Mouse (Mus musculus) hindbrain, postnatal 0 days (tissue): ENCODE measurements around the gene Tigd3. TPM values are rescaled to one million over a fixed set of nuclear protein-coding genes. Genes with fewer than 3 reads are reported as not detected.

ENCODE experiments used
- ATAC-seq: fragments of 200-750 bp; cut with Nextera tagmentation; 2 replicates; pipeline ENCODE4 v1.8.0; 2017; ENCODE audit warnings: mild to moderate bottlenecking, moderate TSS enrichment, moderate library complexity
- DNase-seq: peaks from one replicate; pipeline ENCODE4 v3.0.0-alpha.2; 2015; ENCODE audit warnings: low spot score
- H3K27ac ChIP-seq: fragments of 300-500 bp; sonication (generic); 2 replicates; pipeline ENCODE4 v1.5.1; 2014; ENCODE audit warnings: mild to moderate bottlenecking
- H3K27me3 ChIP-seq: fragments of 300-500 bp; sonication (generic); 2 replicates; pipeline ENCODE4 v1.6.1; 2014; ENCODE audit warnings: low read length, mixed read lengths; ENCODE audit not compliant: insufficient read depth
- H3K36me3 ChIP-seq: fragments of 300-500 bp; sonication (generic); 2 replicates; pipeline ENCODE4 v1.6.1; 2014; ENCODE audit warnings: low read length, mixed read lengths; ENCODE audit not compliant: insufficient read depth
- H3K4me1 ChIP-seq: fragments of 300-500 bp; sonication (generic); 2 replicates; pipeline ENCODE4 v1.6.1; 2014; ENCODE audit warnings: antibody characterized with exemption, low read length, mixed read lengths; ENCODE audit not compliant: insufficient read depth
- H3K4me2 ChIP-seq: fragments of 300-500 bp; sonication (generic); 2 replicates; pipeline ENCODE4 v1.6.1; 2014; ENCODE audit warnings: low read depth, mild to moderate bottlenecking, low read length, moderate library complexity, mixed read lengths
- H3K4me3 ChIP-seq: fragments of 300-500 bp; sonication (generic); 2 replicates; pipeline ENCODE4 v1.5.1; 2014; ENCODE audit warnings: low read length
- H3K9ac ChIP-seq: fragments of 300-500 bp; sonication (generic); replicated peaks from 2 replicates; pipeline ENCODE4 v1.6.1; 2014; ENCODE audit warnings: mild to moderate bottlenecking, low read length, moderate library complexity, mixed read lengths
- H3K9me3 ChIP-seq: fragments of 300-500 bp; sonication (generic); 2 replicates; pipeline ENCODE4 v1.6.1; 2016; ENCODE audit warnings: low read length, mixed read lengths
- CTCF ChIP-seq: IDR thresholded peaks from 2 replicates; pipeline ENCODE4 v1.5.1; 2016; ENCODE audit warnings: antibody characterized with exemption, control low read depth, low read depth
- WGBS: fragments of 180-500 bp; shearing (Covaris S2); extraction: QIAGEN DNeasy Blood & Tissue Kit; methylation state at CpG from one replicate; pipeline ENCODE4 v1.1.7; 2014; 5-methylcytosine and 5-hydroxymethylcytosine counted together
- polyA plus RNA-seq: library from polyadenylated mRNA; unstranded; fragments of >200 nt; fragmentation: Nextera tagmentation; extraction: Ambion mirVana; gene quantifications from 2 replicates; pipeline ENCODE4 v1.2.1, GENCODE M21; 2015
- total RNA-seq: library from RNA; depleted of rRNA; stranded (reverse); fragments of >200 nt; gene quantifications from 2 replicates; pipeline ENCODE4 v1.2.3, GENCODE M21; 2014

Tigd3 gene
- total and polyA plus RNA-seq, 2 experiments from 2014 or later = 7.1 to 7.5 TPM

DNA sequence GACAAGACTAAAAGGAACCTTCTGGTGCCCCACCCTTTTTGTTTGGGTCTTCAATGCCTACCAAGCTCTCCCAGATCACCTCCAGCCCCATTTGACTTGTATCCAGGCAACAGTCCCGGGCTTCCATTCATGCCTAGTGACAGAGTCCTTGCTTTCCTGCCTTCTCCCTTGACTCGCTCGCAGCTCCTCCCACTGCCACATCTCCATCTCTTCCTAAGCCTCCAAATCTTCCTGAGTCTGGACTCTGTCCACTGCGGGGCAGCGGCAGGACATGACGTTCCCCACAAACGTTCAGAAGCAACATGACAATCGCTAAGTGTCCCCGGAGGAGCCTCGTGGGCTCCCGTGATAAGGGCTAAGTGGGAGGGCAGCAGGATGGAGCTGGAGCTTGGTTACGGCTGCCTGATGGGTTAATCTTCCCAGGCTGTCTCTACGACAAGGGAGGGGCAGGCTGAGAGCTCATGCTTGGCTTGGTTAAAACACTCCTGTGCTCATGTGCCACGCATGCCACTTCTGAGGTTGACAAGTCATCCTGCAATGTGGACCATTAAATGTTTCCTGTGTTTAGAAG, 44.0 kb upstream of the Tigd3 start:
- 15% methylated on average over 14 of the region's 14 CpGs for WGBS
- ATAC-seq = peak; percentile 50
- H3K9ac ChIP-seq = no peak overlapping the region

GRCm38 (mm10) chr19:5937095-5937835, 43.3 kb upstream of the Tigd3 start:
- ATAC-seq (no peak), DNase-seq (no peak)
- no peaks in the 10 kb centered on the region for H3K27me3 ChIP-seq
- no peak for TF ChIP-seq CTCF
- H3K4me1 ChIP-seq = peaks cover 9% of the 10 kb centered on the region
- no peaks in the 10 kb centered on the region for H3K36me3 ChIP-seq
- no peak overlapping the region for H3K9ac ChIP-seq
- no peak overlapping the region for H3K4me3 ChIP-seq
- no peaks in the 10 kb centered on the region for H3K9me3 ChIP-seq
- H3K4me2 ChIP-seq = peak overlapping the region; percentile 42
- H3K27ac ChIP-seq = peak overlapping the region; percentile 34; the same call in 1 of the 2 replicates
- 36% methylated on average over 21 of the region's 21 CpGs for WGBS

More for the DNA sequence above, 44.0 kb upstream of the Tigd3 start:
- Histone ChIP-seq H3K4me3 (no peak overlapping the region), H3K27ac (peak overlapping the region; percentile 34; the same call in 1 of the 2 replicates), H3K36me3 (no peaks in the 10 kb centered on the region), H3K4me1 (peaks cover 9% of the 10 kb centered on the region), H3K9me3 (no peaks in the 10 kb centered on the region), H3K4me2 (peak overlapping the region; percentile 42), H3K27me3 (no peaks in the 10 kb centered on the region)
- peak; percentile 46 for DNase-seq
- TF ChIP-seq CTCF = no peak

DNA sequence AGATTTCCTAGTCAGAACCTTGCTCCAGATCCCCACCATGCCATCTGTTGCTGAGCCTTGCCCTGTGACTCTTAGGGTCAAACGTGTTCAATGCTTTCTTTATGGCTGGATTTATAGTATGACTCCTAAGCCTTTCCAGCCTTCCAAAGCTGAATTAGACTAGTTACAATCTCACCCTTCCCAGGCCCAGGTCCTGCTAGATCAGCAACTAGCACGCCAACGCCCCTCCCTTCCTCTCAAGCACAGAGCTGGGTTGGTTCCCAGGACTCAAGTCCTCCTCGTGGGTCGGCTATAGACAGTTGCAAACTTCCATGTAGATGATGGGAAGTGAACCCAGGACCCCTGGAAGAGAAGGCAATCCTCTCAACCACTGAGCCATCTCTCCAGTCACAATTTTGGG, 41.7 kb upstream of the Tigd3 start:
- ATAC-seq = no peak
- no peak for TF ChIP-seq CTCF
- WGBS = 75% methylated on average over 5 of the region's 5 CpGs
- H3K27me3 ChIP-seq = no peaks in the 10 kb centered on the region
- H3K4me3 ChIP-seq = no peak overlapping the region
- no peak overlapping the region for H3K27ac ChIP-seq
- no peak for DNase-seq
- no peak overlapping the region for H3K9ac ChIP-seq
- no peaks in the 10 kb centered on the region for H3K36me3 ChIP-seq
- no peak overlapping the region for H3K4me2 ChIP-seq
- no peaks in the 10 kb centered on the region for H3K9me3 ChIP-seq
- H3K4me1 ChIP-seq = peaks cover 9% of the 10 kb centered on the region

DNA sequence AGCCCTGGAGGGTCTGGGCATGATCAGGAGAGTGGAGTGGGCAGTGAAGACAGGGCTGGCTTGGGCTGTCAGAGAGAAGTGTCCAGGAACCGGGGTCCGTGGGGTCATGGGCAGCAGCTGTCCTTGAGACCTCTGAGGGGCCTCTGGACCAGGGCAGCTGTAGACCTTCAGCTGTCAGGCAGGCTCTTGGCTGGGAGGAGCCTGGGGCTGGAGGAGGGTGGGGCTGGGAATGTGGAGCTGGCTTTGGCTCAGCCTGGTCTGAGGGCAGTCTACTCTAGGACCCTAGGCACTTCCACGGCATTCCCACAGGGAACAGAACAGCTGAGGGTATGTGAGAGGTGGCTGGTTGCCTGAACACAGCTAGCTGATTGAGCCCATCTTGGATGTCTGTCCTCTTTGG, 41.3 kb upstream of the Tigd3 start:
- H3K4me1 ChIP-seq = peaks cover 9% of the 10 kb centered on the region
- no peak for DNase-seq
- H3K4me3 ChIP-seq = no peak overlapping the region
- no peaks in the 10 kb centered on the region for H3K9me3 ChIP-seq
- no peak overlapping the region for H3K9ac ChIP-seq
- no peak for ATAC-seq
- 66% methylated on average over 3 of the region's 3 CpGs for WGBS
- H3K27ac ChIP-seq = no peak overlapping the region
- no peak overlapping the region for H3K4me2 ChIP-seq
- H3K36me3 ChIP-seq = no peaks in the 10 kb centered on the region
- no peaks in the 10 kb centered on the region for H3K27me3 ChIP-seq
- TF ChIP-seq CTCF = no peak

- WGBS = 57% methylated on average over 14 of the region's 14 CpGs
- no peaks in the 10 kb centered on the region for H3K36me3 ChIP-seq
- 0 out of 2 replicates have a peak overlapping the region, but pooled peaks have one; percentile 41 for H3K27ac ChIP-seq
- no peak for TF ChIP-seq CTCF
- H3K9ac ChIP-seq = no peak overlapping the region
- H3K4me2 ChIP-seq = no peak overlapping the region
- H3K4me3 ChIP-seq = no peak overlapping the region
- H3K27me3 ChIP-seq = no peaks in the 10 kb centered on the region
- no peak for ATAC-seq
- no peaks in the 10 kb centered on the region for H3K9me3 ChIP-seq
- H3K4me1 ChIP-seq = no peaks in the 10 kb centered on the region
- DNase-seq = peak; percentile 33
Measured at GRCm38 (mm10) chr19:5929634-5930596, 36.0 kb upstream of the Tigd3 start.

GRCm38 (mm10) chr19:5928546-5928945, 34.6 kb upstream of the Tigd3 start:
- Histone ChIP-seq H3K36me3 (no peaks in the 10 kb centered on the region), H3K4me3 (no peak overlapping the region), H3K27ac (no peak overlapping the region), H3K4me1 (no peaks in the 10 kb centered on the region), H3K9me3 (no peaks in the 10 kb centered on the region), H3K9ac (no peak overlapping the region), H3K4me2 (no peak overlapping the region), H3K27me3 (no peaks in the 10 kb centered on the region)
- WGBS = 68% methylated on average over 3 of the region's 3 CpGs
- DNase-seq = no peak
- no peak for TF ChIP-seq CTCF
- no peak for ATAC-seq
